Mouse (Mus musculus) kidney, adult 9 months (tissue): ENCODE measurements at regions not wholly inside any gene's neighbourhood (a gene's known extent, or its start where the extent isn't known, plus 50 kb on each side); places are given as distances from the start of the nearest gene placed in this dataset.

Experiments used
- DNase-seq: peaks from one replicate; pipeline ENCODE4 v3.0.0; 2022

GRCm38 (mm10) chr13:31421556-31421955 lies 134.4 kb upstream of the Foxq1 start:
- DNase-seq, result no peak

- no peak for DNase-seq
These were observed 132.3 kb upstream of the Foxq1 start for GRCm38 (mm10) chr13:31423599-31423998.

- DNase-seq, result no peak
These were observed 130.0 kb upstream of the Foxq1 start for GRCm38 (mm10) chr13:31425825-31426500.

- DNase-seq, result no peak
These were observed 119.5 kb upstream of the Foxq1 start for GRCm38 (mm10) chr13:31436434-31436833.

GRCm38 (mm10) chr13:31439761-31440627 lies 115.9 kb upstream of the Foxq1 start:
- no peak for DNase-seq

- no peak for DNase-seq
These were observed 97.1 kb upstream of the Foxq1 start for GRCm38 (mm10) chr13:31458883-31459282.

GRCm38 (mm10) chr13:31465141-31465540 lies 90.8 kb upstream of the Foxq1 start:
- no peak for DNase-seq

- DNase-seq, result no peak
These were observed 90.2 kb upstream of the Foxq1 start for GRCm38 (mm10) chr13:31465711-31466110.

- DNase-seq, result no peak
These were observed 87.8 kb upstream of the Foxq1 start for GRCm38 (mm10) chr13:31468131-31468530.

- no peak for DNase-seq
These were observed 87.0 kb upstream of the Foxq1 start for GRCm38 (mm10) chr13:31468983-31469382.

GRCm38 (mm10) chr13:31472366-31472765 lies 83.6 kb upstream of the Foxq1 start:
- no peak for DNase-seq

- no peak for DNase-seq
These were observed 83.1 kb upstream of the Foxq1 start for GRCm38 (mm10) chr13:31472804-31473203.

- DNase-seq, result no peak
These were observed 82.7 kb upstream of the Foxq1 start for GRCm38 (mm10) chr13:31473275-31473674.

- no peak for DNase-seq
These were observed 80.1 kb upstream of the Foxq1 start for GRCm38 (mm10) chr13:31475845-31476244.

- peak; percentile 47 for DNase-seq
These were observed 78.6 kb upstream of the Foxq1 start for GRCm38 (mm10) chr13:31477171-31477867.

- no peak for DNase-seq
These were observed 74.7 kb upstream of the Foxq1 start for GRCm38 (mm10) chr13:31481105-31481844.

GRCm38 (mm10) chr13:31486373-31486772 lies 69.6 kb upstream of the Foxq1 start:
- DNase-seq, result no peak

- DNase-seq, result peak; percentile 50
These were observed 67.7 kb upstream of the Foxq1 start for GRCm38 (mm10) chr13:31488186-31488585.

- no peak for DNase-seq
These were observed 52.7 kb upstream of the Foxq1 start for GRCm38 (mm10) chr13:31503191-31503590.

- no peak for DNase-seq
These were observed 52.1 kb upstream of the Foxq1 start for GRCm38 (mm10) chr13:31503832-31504231.

- no peak for DNase-seq
These were observed 51.6 kb upstream of the Foxq1 start for GRCm38 (mm10) chr13:31504316-31504715.

- no peak for DNase-seq
These were observed 50.5 kb upstream of the Foxq1 start for GRCm38 (mm10) chr13:31505386-31505785.
